Mouse (Mus musculus) liver, embryonic 15.5 days (tissue): ENCODE results near the gene Ttc28. TPM values are rescaled to one million over a fixed set of nuclear protein-coding genes. Genes with fewer than 3 reads are reported as not detected.

Source experiments
- ATAC-seq: fragments of 200-750 bp; cut with Nextera tagmentation; 2 replicates; pipeline ENCODE4 v1.8.0; 2017; ENCODE audit warnings: moderate number of reproducible peaks, mild to moderate bottlenecking, moderate library complexity; ENCODE audit not compliant: insufficient read depth
- H3K27ac ChIP-seq: fragments of 300-500 bp; sonication (generic); replicated peaks from 2 replicates; pipeline ENCODE4 v1.5.1; 2015; ENCODE audit warnings: mild to moderate bottlenecking, inconsistent platforms
- H3K27me3 ChIP-seq: fragments of 300-500 bp; sonication (generic); 2 replicates; pipeline ENCODE4 v1.6.1; 2015; ENCODE audit warnings: mild to moderate bottlenecking, inconsistent platforms
- H3K36me3 ChIP-seq: fragments of 300-500 bp; sonication (generic); replicated peaks from 2 replicates; pipeline ENCODE4 v1.6.1; 2015; ENCODE audit warnings: moderate library complexity, mild to moderate bottlenecking, inconsistent platforms
- H3K4me1 ChIP-seq: fragments of 300-500 bp; sonication (generic); replicated peaks from 2 replicates; pipeline ENCODE4 v1.6.1; 2015; ENCODE audit warnings: inconsistent platforms
- H3K4me2 ChIP-seq: fragments of 300-500 bp; sonication (generic); 2 replicates; pipeline ENCODE4 v1.6.1; 2015; ENCODE audit warnings: moderate library complexity, mild to moderate bottlenecking, inconsistent platforms
- H3K4me3 ChIP-seq: fragments of 300-500 bp; sonication (generic); replicated peaks from 2 replicates; pipeline ENCODE4 v1.5.1; 2015; ENCODE audit warnings: mild to moderate bottlenecking, inconsistent platforms
- H3K9ac ChIP-seq: fragments of 300-500 bp; sonication (generic); 2 replicates; pipeline ENCODE4 v1.6.1; 2015; ENCODE audit warnings: moderate library complexity, mild to moderate bottlenecking, inconsistent platforms
- H3K9me3 ChIP-seq: fragments of 300-500 bp; sonication (generic); replicated peaks from 2 replicates; pipeline ENCODE4 v1.6.1; 2016; ENCODE audit warnings: inconsistent platforms
- WGBS: fragments of 180-500 bp; shearing (Covaris S2); methylation state at CpG from one replicate; pipeline ENCODE4 v1.1.7; 2015; ENCODE audit warnings: mixed read lengths; ENCODE audit not compliant: insufficient replicate concordance; 5-methylcytosine and 5-hydroxymethylcytosine counted together
- polyA plus RNA-seq: library from polyadenylated mRNA; unstranded; fragments of >200 nt; fragmentation: Nextera tagmentation; extraction: Ambion mirVana; gene quantifications from 2 replicates; pipeline ENCODE4 v1.2.1, GENCODE M21; 2015

Gene Ttc28
- polyA plus RNA-seq, 1 experiment from 2014 or later, result 1.5 TPM

GRCm38 (mm10) chr5:111178324-111179076 is 298.9 kb downstream of the Ttc28 start:
- Histone ChIP-seq H3K4me2 (peak overlapping the region; percentile 30; the same call in 1 of the 2 replicates), H3K27me3 (no peaks in the 10 kb centered on the region), H3K36me3 (no peaks in the 10 kb centered on the region), H3K4me1 (no peaks in the 10 kb centered on the region), H3K4me3 (peak overlapping the region; percentile 26), H3K27ac (peak overlapping the region; percentile 25; the same call in 1 of the 2 replicates), H3K9me3 (no peaks in the 10 kb centered on the region), H3K9ac (no peak overlapping the region)
- WGBS, result 16% methylated on average over 21 of the region's 21 CpGs
- ATAC-seq, result no peak

- Histone ChIP-seq H3K4me2 (no peak overlapping the region), H3K27me3 (no peaks in the 10 kb centered on the region), H3K27ac (no peak overlapping the region), H3K36me3 (no peaks in the 10 kb centered on the region), H3K4me3 (no peak overlapping the region), H3K9ac (no peak overlapping the region), H3K4me1 (no peaks in the 10 kb centered on the region), H3K9me3 (no peaks in the 10 kb centered on the region)
- ATAC-seq, result no peak
- 71% methylated on average over 7 of the region's 7 CpGs for WGBS
Measured at GRCm38 (mm10) chr5:111179651-111180050, 300.0 kb downstream of the Ttc28 start.

- Histone ChIP-seq H3K9ac (no peak overlapping the region), H3K9me3 (no peaks in the 10 kb centered on the region), H3K4me2 (no peak overlapping the region), H3K4me3 (no peak overlapping the region), H3K36me3 (no peaks in the 10 kb centered on the region), H3K4me1 (no peaks in the 10 kb centered on the region), H3K27me3 (no peaks in the 10 kb centered on the region), H3K27ac (no peak overlapping the region)
- no peak for ATAC-seq
- WGBS, result 72% methylated on average over 25 of the region's 25 CpGs
Measured at GRCm38 (mm10) chr5:111180091-111181053, 300.8 kb downstream of the Ttc28 start.

- H3K9me3 ChIP-seq, result no peaks in the 10 kb centered on the region
- 56% methylated on average over 7 of the region's 7 CpGs for WGBS
- ATAC-seq, result no peak
Measured at GRCm38 (mm10) chr5:111181204-111181912, 301.8 kb downstream of the Ttc28 start.

DNA sequence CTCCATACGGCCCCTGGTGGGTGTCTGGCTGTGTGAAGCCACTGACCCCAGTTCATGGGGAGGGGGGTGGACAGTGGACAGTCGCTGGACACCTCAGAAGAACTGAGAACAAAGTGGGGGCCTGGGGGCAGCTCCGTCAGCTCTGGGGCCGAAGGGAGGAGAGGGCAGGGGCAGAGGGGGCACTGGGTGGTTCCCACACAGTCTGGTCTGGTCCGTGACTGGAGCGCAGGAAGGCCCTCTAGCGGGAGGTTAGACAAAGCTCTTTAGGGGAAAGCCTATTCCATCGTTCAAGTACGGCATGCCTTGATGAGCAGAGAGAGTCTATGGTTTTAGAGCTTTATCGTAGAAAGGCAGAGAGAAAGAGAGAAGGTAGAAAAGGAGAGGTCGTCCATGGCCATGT is 307.0 kb downstream of the Ttc28 start:
- Histone ChIP-seq H3K4me1 (peaks cover 2% of the 10 kb centered on the region; the same call in 1 of the 2 replicates), H3K9me3 (no peaks in the 10 kb centered on the region), H3K9ac (no peak overlapping the region), H3K4me3 (no peak overlapping the region), H3K27me3 (no peaks in the 10 kb centered on the region), H3K27ac (no peak overlapping the region), H3K36me3 (no peaks in the 10 kb centered on the region), H3K4me2 (no peak overlapping the region)
- ATAC-seq, result no peak
- WGBS, result 44% methylated on average over 11 of the region's 11 CpGs

More at GRCm38 (mm10) chr5:111181204-111181912, 301.8 kb downstream of the Ttc28 start:
- no peak overlapping the region for H3K27ac ChIP-seq
- H3K4me3 ChIP-seq, result no peak overlapping the region
- H3K4me1 ChIP-seq, result no peaks in the 10 kb centered on the region
- no peaks in the 10 kb centered on the region for H3K36me3 ChIP-seq
- no peak overlapping the region for H3K9ac ChIP-seq
- H3K4me2 ChIP-seq, result no peak overlapping the region
- no peaks in the 10 kb centered on the region for H3K27me3 ChIP-seq

GRCm38 (mm10) chr5:111191972-111192371 is 312.4 kb downstream of the Ttc28 start:
- Histone ChIP-seq H3K9me3 (no peaks in the 10 kb centered on the region), H3K9ac (no peak overlapping the region)
- 59% methylated on average over 9 of the region's 9 CpGs for WGBS

DNA sequence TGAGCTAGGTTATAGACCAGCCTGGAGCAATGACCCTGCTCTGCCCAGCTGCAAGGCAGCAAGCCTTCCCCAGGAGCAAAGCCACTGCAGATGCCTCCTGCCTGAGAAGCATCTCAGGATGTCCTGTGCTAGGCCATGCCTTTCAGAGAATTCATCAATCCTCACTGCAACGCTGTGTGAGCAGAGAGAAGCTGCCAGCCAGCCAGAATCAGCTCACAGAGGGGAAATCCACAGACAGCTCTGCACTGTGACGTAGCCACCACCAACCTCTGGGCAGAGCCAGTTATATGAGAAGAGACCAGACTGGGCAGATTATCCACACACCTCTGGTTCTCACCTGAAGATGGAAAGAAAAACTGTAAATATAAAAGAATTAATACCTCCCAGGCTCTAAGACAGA is 315.2 kb downstream of the Ttc28 start:
- Histone ChIP-seq H3K4me3 (no peak overlapping the region), H3K4me1 (peaks cover 8% of the 10 kb centered on the region; the same call in 1 of the 2 replicates), H3K9ac (no peak overlapping the region), H3K27me3 (0 out of 2 replicates have a peak, but pooled peaks cover 2% of the 10 kb centered on the region), H3K27ac (no peak overlapping the region), H3K36me3 (no peaks in the 10 kb centered on the region), H3K9me3 (no peaks in the 10 kb centered on the region), H3K4me2 (no peak overlapping the region)
- 57% methylated on average over 2 of the region's 2 CpGs for WGBS
- ATAC-seq, result no peak

More at GRCm38 (mm10) chr5:111191972-111192371, 312.4 kb downstream of the Ttc28 start:
- Histone ChIP-seq H3K4me3 (no peak overlapping the region), H3K27me3 (0 out of 2 replicates have a peak, but pooled peaks cover 2% of the 10 kb centered on the region), H3K36me3 (no peaks in the 10 kb centered on the region), H3K4me2 (no peak overlapping the region), H3K4me1 (peaks cover 8% of the 10 kb centered on the region; the same call in 1 of the 2 replicates), H3K27ac (no peak overlapping the region)
- ATAC-seq, result no peak

DNA sequence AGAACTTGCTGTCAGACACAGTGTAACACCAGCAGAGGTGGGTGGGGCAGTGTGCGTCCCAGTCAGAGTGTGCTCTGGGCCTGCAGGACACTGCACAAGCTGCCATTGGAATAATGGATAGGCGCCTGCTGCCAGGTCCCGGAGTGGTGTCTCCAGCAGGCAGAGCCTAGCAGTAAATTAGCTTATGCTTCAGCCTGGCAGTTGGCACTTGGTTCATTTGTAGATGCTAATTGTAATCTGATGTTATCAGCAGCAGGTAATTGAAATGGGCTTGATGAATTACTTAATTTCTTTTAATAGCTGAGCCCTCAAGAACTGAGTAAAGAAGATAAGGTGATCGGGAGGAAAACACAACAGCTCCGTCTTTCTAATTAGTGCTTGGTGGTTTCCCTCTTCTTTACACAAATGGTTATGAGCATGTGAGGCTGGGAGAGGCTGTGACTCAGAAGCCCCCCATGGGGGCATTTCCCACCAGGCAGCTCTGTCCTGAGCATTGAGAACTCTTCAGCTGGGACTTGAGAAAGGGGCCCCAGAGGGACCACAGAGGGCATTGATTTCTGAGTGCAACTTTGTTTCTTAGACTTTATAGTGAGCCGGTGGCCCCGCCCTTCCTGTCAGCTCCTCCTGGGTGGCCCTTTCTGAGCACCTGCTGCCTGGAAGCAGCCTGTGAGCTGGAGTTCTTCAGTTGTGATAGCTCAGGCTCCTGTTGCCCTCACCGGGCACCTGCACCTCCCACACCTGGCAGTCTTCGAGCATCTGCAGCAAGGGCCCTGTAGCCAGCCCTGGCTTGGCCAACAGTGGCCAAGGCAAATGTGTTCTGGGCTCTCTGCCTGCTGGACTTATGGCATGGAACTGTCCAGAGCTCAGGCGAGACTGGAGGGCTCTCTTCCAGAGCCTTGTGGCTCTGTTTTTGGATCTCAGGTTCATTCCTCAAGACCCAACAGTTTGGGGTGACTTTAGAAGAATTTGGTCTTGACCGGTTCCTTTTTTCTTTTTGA is 316.2 kb downstream of the Ttc28 start:
- Histone ChIP-seq H3K36me3 (no peaks in the 10 kb centered on the region), H3K4me2 (no peak overlapping the region), H3K9ac (no peak overlapping the region), H3K4me3 (no peak overlapping the region), H3K9me3 (no peaks in the 10 kb centered on the region), H3K27me3 (0 out of 2 replicates have a peak, but pooled peaks cover 2% of the 10 kb centered on the region), H3K27ac (no peak overlapping the region), H3K4me1 (peaks cover 8% of the 10 kb centered on the region; the same call in 1 of the 2 replicates)
- ATAC-seq, result no peak
- WGBS, result 58% methylated on average over 11 of the region's 11 CpGs

DNA sequence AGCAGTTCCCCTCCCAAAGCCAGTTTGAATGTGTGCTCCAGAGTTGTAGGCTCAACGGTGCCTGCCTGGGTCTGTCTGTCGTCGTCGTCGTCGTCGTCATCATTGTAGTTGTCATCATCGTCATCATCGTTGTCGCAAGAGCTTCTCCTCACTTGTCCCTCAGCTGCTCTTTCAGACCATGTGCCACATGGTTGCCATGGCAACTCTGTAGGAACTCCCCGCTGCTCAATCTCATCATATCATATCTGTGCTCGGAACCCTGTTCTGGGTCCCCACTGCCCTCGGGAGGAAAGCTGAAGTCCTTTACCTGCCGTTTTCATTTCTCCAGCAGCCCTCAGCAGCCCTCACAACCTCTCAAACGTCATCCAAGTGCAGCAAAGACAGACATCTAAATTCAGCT is 318.1 kb downstream of the Ttc28 start:
- ATAC-seq, result no peak
- Histone ChIP-seq H3K9me3 (no peaks in the 10 kb centered on the region), H3K4me1 (no peaks in the 10 kb centered on the region), H3K4me3 (no peak overlapping the region), H3K27me3 (0 out of 2 replicates have a peak, but pooled peaks cover 2% of the 10 kb centered on the region), H3K27ac (no peak overlapping the region), H3K4me2 (no peak overlapping the region), H3K9ac (no peak overlapping the region), H3K36me3 (no peaks in the 10 kb centered on the region)
- 74% methylated on average over 15 of the region's 15 CpGs for WGBS
